Mouse (Mus musculus) erythroid progenitor cell, adult 5-6 weeks (primary cell): ENCODE measurements around the gene Gsap. TPM values are rescaled to one million over a fixed set of nuclear protein-coding genes. Genes with fewer than 3 reads are reported as not detected.
"Not testable (repeated sequence)": the region's sequence is repeated elsewhere in the genome, so short reads cannot be mapped to it uniquely, and the experiment has no call there.

Experiments used
- ATAC-seq: replicated peaks from 2 replicates; pipeline ENCODE4 v1.8.0; 2016; ENCODE audit warnings: moderate number of reproducible peaks, mild to moderate bottlenecking, moderate TSS enrichment, inconsistent platforms; ENCODE audit not compliant: poor library complexity, low FRiP score, severe bottlenecking
- total RNA-seq, 2 experiments: library from RNA; stranded (forward) in 1 of 2; stranded (reverse) in 1 of 2; fragments of 150-400 nt in 1 of 2; fragments of 186-747, 209-891 nt in 1 of 2; gene quantifications; 2 replicates each; pipeline versions ENCODE4 v1.2.3 to v1.2.4; 2015 to 2017; ENCODE audit warnings: low replicate concordance in 2 of 2

The Gsap gene
- total RNA-seq, 2 experiments from 2014 or later, result 2.3 to 7.5 TPM

GRCm38 (mm10) chr5:21295683-21296082 lies 109.6 kb downstream of the Gsap start:
- ATAC-seq, result no peak

GRCm38 (mm10) chr5:21299076-21299755 lies 113.2 kb downstream of the Gsap start:
- ATAC-seq, result no peak

- ATAC-seq, result no peak
These were observed 114.0 kb downstream of the Gsap start for GRCm38 (mm10) chr5:21300058-21300457.

- no peak for ATAC-seq
These were observed 115.0 kb downstream of the Gsap start for GRCm38 (mm10) chr5:21301011-21301410.

GRCm38 (mm10) chr5:21307165-21307564 lies 121.1 kb downstream of the Gsap start:
- no peak for ATAC-seq

GRCm38 (mm10) chr5:21314696-21315095 lies 128.6 kb downstream of the Gsap start:
- no peak for ATAC-seq

GRCm38 (mm10) chr5:21320138-21320537 lies 134.1 kb downstream of the Gsap start:
- ATAC-seq, result no peak

GRCm38 (mm10) chr5:21326494-21326893 lies 140.4 kb downstream of the Gsap start:
- no peak for ATAC-seq

- ATAC-seq, result no peak
These were observed 142.5 kb downstream of the Gsap start for GRCm38 (mm10) chr5:21328560-21328959.

GRCm38 (mm10) chr5:21329672-21330665 lies 143.9 kb downstream of the Gsap start:
- ATAC-seq, result no peak

- no peak for ATAC-seq
These were observed 145.6 kb downstream of the Gsap start for GRCm38 (mm10) chr5:21331656-21332055.

- no peak for ATAC-seq
These were observed 146.1 kb downstream of the Gsap start for GRCm38 (mm10) chr5:21332119-21332518.

GRCm38 (mm10) chr5:21342265-21342664 lies 156.2 kb downstream of the Gsap start:
- not testable (repeated sequence) for ATAC-seq

- ATAC-seq, result no peak
These were observed 162.3 kb downstream of the Gsap start for GRCm38 (mm10) chr5:21348366-21348765.

- no peak for ATAC-seq
These were observed 165.6 kb downstream of the Gsap start for GRCm38 (mm10) chr5:21351678-21352077.

GRCm38 (mm10) chr5:21358648-21359047 lies 172.6 kb downstream of the Gsap start:
- no peak for ATAC-seq

GRCm38 (mm10) chr5:21363343-21363742 lies 177.3 kb downstream of the Gsap start:
- no peak for ATAC-seq
